Mouse (Mus musculus) testis, adult 2 months (tissue): Measurements from ENCODE around the gene Adh5.

Source experiments
- CTCF ChIP-seq: fragments of 200-500 bp; IDR thresholded peaks from 2 replicates; pipeline ENCODE4 v1.5.1; 2012; ENCODE audit warnings: low read depth, mild to moderate bottlenecking, inconsistent platforms, low read length, moderate library complexity; ENCODE audit not compliant: control insufficient read depth, insufficient read depth, insufficient replicate concordance
- POLR2A ChIP-seq: fragments of 200-500 bp; IDR thresholded peaks from 2 replicates; pipeline ENCODE4 v1.6.1; 2012; ENCODE audit warnings: low read depth, mild to moderate bottlenecking, inconsistent platforms, low read length, moderate library complexity; ENCODE audit not compliant: control insufficient read depth

- TF ChIP-seq CTCF (no peak), POLR2A (no peak)
Observed at GRCm38 (mm10) chr3:138498731-138499130, 55.8 kb downstream of the Adh5 start.
